Mouse (Mus musculus): ENCODE measurements at regions not wholly inside any gene's neighbourhood (a gene's known extent, or its start where the extent isn't known, plus 50 kb on each side); places are given as distances from the start of the nearest gene placed in this dataset.

DNA sequence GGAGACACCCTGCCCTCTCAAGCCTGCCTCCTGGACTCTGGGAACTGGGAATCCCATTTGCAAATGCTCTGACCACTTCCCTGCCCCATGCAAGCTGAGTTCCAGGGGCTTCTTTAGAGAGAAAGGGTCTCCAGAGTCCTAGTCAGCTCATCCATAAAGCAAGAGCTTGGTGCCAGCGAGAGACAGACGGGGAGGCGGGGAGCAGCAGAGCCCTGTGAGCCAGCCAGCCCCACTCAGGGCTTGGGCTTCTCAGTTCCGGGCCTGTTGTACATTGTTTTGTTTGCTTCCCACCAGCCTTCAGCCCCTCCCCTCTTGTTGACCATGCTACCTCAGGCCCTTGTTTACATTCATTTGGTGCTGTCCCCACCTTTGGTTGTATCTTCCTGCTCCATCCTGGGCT, 143.9 kb upstream of the Thy1 start:
- H3K27ac ChIP-seq: no peak overlapping the region
- intact Hi-C loops (cut with DNase I): no loop called here
- no peak for DNase-seq (ENCODE audit: extremely low spot score in 1 of 2, low spot score in 2 of 2)
- no peak overlapping the region for H3K4me3 ChIP-seq
- no peak for TF ChIP-seq CTCF (IDR thresholded peaks at IDR 0.05)

- peak; percentile 10 for TF ChIP-seq CTCF (IDR thresholded peaks at IDR 0.05)
- H3K4me3 ChIP-seq: no peak overlapping the region
- DNase-seq (ENCODE audit: extremely low spot score in 1 of 2, low spot score in 2 of 2): no peak
- intact Hi-C loops (cut with DNase I): no loop called here
- H3K27ac ChIP-seq: no peak overlapping the region
Observed at GRCm38 (mm10) chr9:43908325-43908724, 134.9 kb upstream of the Thy1 start.

- intact Hi-C loops (cut with DNase I): no loop called here
- no peak for TF ChIP-seq CTCF (IDR thresholded peaks at IDR 0.05)
- DNase-seq (ENCODE audit: extremely low spot score in 1 of 2, low spot score in 2 of 2): no peak
- Histone ChIP-seq H3K27ac (no peak overlapping the region), H3K4me3 (no peak overlapping the region)
Observed at GRCm38 (mm10) chr9:43915015-43915414, 128.2 kb upstream of the Thy1 start.

GRCm38 (mm10) chr9:43917467-43917866, 125.7 kb upstream of the Thy1 start:
- no peak for DNase-seq (ENCODE audit: extremely low spot score in 1 of 2, low spot score in 2 of 2)
- H3K27ac ChIP-seq: no peak overlapping the region
- intact Hi-C loops (cut with DNase I): no loop called here
- no peak overlapping the region for H3K4me3 ChIP-seq
- TF ChIP-seq CTCF (IDR thresholded peaks at IDR 0.05): no peak

DNA sequence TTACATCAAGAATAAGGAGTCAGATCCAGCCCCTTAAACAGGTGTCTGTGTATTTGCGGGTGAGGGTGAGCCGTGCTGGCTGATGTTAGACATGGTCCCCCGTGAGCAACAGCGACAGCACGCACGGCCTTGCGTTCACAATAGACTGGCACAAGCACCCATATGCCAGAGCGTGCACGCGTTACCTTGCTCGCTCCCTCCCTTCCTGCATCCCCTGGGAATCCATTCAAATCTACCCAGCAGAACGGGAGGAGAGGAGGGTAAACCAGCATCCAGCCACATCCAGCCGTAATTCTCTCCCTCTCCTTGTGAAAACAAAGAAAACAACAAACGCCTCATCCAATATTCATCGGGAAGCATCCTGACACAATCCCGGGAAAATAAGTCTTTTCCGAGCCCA, 124.2 kb upstream of the Thy1 start:
- no peak for DNase-seq (ENCODE audit: extremely low spot score in 1 of 2, low spot score in 2 of 2)
- intact Hi-C loops (cut with DNase I): no loop called here
- H3K27ac ChIP-seq: no peak overlapping the region
- no peak overlapping the region for H3K4me3 ChIP-seq
- TF ChIP-seq CTCF (IDR thresholded peaks at IDR 0.05): no peak

DNA sequence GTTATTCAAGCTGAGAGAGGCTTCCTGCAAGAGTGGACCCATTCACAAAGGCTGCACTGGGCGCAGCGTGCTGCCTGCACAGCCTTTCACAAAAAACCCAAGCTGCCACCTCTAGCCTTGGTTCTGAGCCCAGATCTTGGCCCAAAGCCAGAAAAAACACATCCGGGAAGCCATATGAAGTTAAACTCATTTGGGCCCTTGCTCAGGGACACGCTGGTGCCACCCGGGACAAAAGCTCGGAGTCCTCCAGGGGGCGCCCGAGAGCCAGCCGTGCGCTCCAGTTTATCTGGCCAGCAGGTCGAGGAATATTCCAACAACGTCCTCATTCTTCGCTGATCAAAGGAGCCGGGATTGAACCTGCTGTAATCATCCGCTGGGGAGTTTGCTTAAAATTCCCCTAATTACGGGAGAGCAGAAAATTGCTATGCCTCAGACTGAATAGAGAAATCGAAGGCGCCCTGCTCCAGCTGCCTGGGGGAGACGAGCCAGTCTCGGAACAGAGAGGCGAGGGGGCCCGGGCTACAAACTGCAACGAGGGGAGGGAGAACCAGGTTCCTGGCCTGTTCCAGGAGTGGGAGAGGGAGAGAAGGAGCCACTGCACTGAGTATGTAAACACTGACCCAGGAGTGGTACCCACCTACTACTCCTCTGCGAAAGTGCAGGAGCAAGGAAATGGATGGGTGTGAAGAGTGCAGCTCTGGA, 123.0 kb upstream of the Thy1 start:
- no peak overlapping the region for H3K27ac ChIP-seq
- intact Hi-C loops (cut with DNase I): loop anchor here (1.0 to 5.0 kb wide), 2 partner anchors 52 to 178 kb away; partner anchors contain the start of gene Nectin1
- peak; percentile 98 for TF ChIP-seq CTCF (IDR thresholded peaks at IDR 0.05)
- DNase-seq (ENCODE audit: extremely low spot score in 1 of 2, low spot score in 2 of 2): peak; percentile 76 to 83
- no peak overlapping the region for H3K4me3 ChIP-seq

GRCm38 (mm10) chr9:43922231-43922630, 121.0 kb upstream of the Thy1 start:
- no peak for DNase-seq (ENCODE audit: extremely low spot score in 1 of 2, low spot score in 2 of 2)
- no peak overlapping the region for H3K4me3 ChIP-seq
- intact Hi-C loops (cut with DNase I): loop anchor here (5.0 kb wide), 1 partner anchor 180 kb away; the partner anchor contains the start of gene Nectin1
- no peak overlapping the region for H3K27ac ChIP-seq
- no peak for TF ChIP-seq CTCF (IDR thresholded peaks at IDR 0.05)

DNA sequence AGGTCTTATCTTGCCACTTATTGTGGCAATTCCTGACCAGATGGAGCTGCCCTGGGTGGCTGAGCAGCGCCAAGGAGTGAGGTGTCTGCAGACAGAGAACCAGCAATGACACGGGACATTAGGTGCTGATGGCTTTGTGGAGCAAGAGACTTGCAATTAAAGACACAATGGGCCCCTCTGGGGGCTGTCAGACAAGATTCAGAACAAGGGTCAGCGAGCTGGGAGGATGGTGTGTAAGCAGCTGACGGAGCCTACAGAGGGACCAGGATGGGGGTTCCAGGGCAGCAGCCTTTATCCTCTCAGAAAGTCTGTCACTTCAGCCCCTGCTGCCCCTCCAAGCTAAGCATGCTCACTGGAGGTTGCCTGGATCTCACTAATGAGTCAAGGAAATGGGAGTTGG, 120.1 kb upstream of the Thy1 start:
- no peak for TF ChIP-seq CTCF (IDR thresholded peaks at IDR 0.05)
- no peak overlapping the region for H3K4me3 ChIP-seq
- no peak overlapping the region for H3K27ac ChIP-seq
- DNase-seq (ENCODE audit: extremely low spot score in 1 of 2, low spot score in 2 of 2): no peak
- intact Hi-C loops (cut with DNase I): loop anchor here (5.0 kb wide), 1 partner anchor 181 kb away; the partner anchor contains the start of gene Nectin1

- intact Hi-C loops (cut with DNase I): loop anchor here (5.0 kb wide), 1 partner anchor 182 kb away; the partner anchor contains the start of gene Nectin1
- TF ChIP-seq CTCF (IDR thresholded peaks at IDR 0.05): peak; percentile 74
- Histone ChIP-seq H3K27ac (no peak overlapping the region), H3K4me3 (no peak overlapping the region)
- DNase-seq (ENCODE audit: extremely low spot score in 1 of 2, low spot score in 2 of 2): no peak
Observed at GRCm38 (mm10) chr9:43924795-43925194, 118.4 kb upstream of the Thy1 start.

DNA sequence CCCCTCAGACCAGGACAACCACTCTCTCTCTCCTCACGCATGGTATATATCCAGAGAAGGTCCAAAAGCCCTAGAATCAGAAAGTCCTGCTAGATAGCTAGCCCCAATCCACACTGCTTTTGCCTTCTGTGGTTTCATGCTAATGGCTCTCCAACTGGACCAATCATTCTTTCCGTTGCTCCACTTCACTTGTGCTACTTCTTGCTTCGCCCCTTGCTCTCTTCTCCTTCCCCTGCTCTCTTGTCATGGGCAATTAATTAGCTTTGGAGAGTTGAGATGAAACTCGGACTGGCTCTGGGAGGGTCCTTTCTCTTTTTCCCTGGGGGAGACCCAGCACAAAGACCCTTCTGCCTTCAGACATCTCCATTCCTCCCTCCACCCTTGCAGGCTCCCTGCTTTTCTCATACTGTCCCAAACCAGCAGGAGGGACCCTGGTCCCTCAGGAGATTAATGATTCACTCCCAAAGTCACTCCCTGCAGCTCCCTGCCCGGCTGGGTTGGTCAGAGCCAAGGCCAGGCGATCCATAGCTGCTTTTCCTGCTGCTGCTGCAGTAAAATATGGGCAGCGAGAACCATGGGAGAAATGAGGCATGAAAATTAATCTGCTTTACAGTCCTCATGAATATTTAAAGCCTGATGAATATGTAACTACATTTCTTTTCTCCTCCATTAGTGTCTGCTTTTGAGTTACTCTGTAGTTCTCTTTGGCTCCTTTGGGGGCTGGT, 113.7 kb upstream of the Thy1 start:
- Histone ChIP-seq H3K4me3 (no peak overlapping the region), H3K27ac (no peak overlapping the region)
- intact Hi-C loops (cut with DNase I): no loop called here
- no peak for DNase-seq (ENCODE audit: extremely low spot score in 1 of 2, low spot score in 2 of 2)
- no peak for TF ChIP-seq CTCF (IDR thresholded peaks at IDR 0.05)

GRCm38 (mm10) chr9:43930037-43930404, 113.2 kb upstream of the Thy1 start:
- no peak for TF ChIP-seq CTCF (IDR thresholded peaks at IDR 0.05)
- DNase-seq (ENCODE audit: extremely low spot score in 1 of 2, low spot score in 2 of 2): no peak
- Histone ChIP-seq H3K4me3 (no peak overlapping the region), H3K27ac (no peak overlapping the region)
- intact Hi-C loops (cut with DNase I): no loop called here

DNA sequence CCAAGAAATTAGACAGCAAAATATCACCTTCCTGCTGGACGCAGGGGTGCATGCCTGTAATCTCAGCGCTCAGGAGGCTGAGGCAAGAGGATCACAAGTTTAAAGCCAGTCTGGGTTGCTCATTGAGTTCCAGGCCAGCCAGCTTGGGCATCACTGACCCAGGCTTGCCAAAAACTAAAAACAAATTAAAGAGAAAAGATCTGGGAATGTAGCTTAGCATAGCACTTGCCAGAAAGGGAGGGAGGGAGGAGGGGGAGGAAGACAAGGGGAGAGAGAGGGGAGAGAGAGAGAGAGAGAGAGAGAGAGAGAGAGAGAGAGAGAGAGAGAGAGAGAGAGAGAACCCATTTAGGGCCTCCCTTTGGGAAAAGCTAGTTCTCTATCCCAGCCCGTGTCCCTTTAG, 112.7 kb upstream of the Thy1 start:
- intact Hi-C loops (cut with DNase I): no loop called here
- no peak for DNase-seq (ENCODE audit: extremely low spot score in 1 of 2, low spot score in 2 of 2)
- Histone ChIP-seq H3K27ac (no peak overlapping the region), H3K4me3 (no peak overlapping the region)
- TF ChIP-seq CTCF (IDR thresholded peaks at IDR 0.05): no peak

Measured in left cerebral cortex, adult 2 months (tissue).